Mouse (Mus musculus) limb, embryonic 11.5 days (tissue): ENCODE measurements around the gene Slit3. TPM values are rescaled to one million over a fixed set of nuclear protein-coding genes. Genes with fewer than 3 reads are reported as not detected.
A peak's percentile ranks its signal among the peaks of the same experiment; 100 is the strongest.

Source experiments
- ATAC-seq: fragments of 200-750 bp; cut with Nextera tagmentation; 2 replicates; pipeline ENCODE4 v1.8.0; 2017; ENCODE audit warnings: low read depth; ENCODE audit not compliant: insufficient number of reproducible peaks, low FRiP score, low TSS enrichment
- DNase-seq: peaks from one replicate; pipeline ENCODE4 v3.0.0-alpha.2; 2015; ENCODE audit warnings: low spot score
- H3K27ac ChIP-seq: fragments of 300-500 bp; sonication (generic); replicated peaks from 2 replicates; pipeline ENCODE4 v1.5.1; 2014; ENCODE audit warnings: low read depth, mild to moderate bottlenecking, low read length
- H3K27me3 ChIP-seq: fragments of 300-500 bp; sonication (generic); 2 replicates; pipeline ENCODE4 v1.6.1; 2014; ENCODE audit warnings: mild to moderate bottlenecking, low read length, mixed read lengths; ENCODE audit not compliant: control insufficient read depth, insufficient read depth
- H3K36me3 ChIP-seq: fragments of 300-500 bp; sonication (generic); 2 replicates; pipeline ENCODE4 v1.6.1; 2014; ENCODE audit warnings: mild to moderate bottlenecking, low read length, moderate library complexity, mixed read lengths; ENCODE audit not compliant: control insufficient read depth, insufficient read depth
- H3K4me1 ChIP-seq: fragments of 300-500 bp; sonication (generic); 2 replicates; pipeline ENCODE4 v1.6.1; 2014; ENCODE audit warnings: low read length, mixed read lengths; ENCODE audit not compliant: control insufficient read depth, insufficient read depth
- H3K4me2 ChIP-seq: fragments of 300-500 bp; sonication (generic); 2 replicates; pipeline ENCODE4 v1.6.1; 2014; ENCODE audit warnings: low read depth, mild to moderate bottlenecking, moderate library complexity; ENCODE audit not compliant: severe bottlenecking
- H3K4me3 ChIP-seq: fragments of 300-500 bp; sonication (generic); 2 replicates; pipeline ENCODE4 v1.5.1; 2014; ENCODE audit warnings: low read depth, low read length
- H3K9ac ChIP-seq: fragments of 300-500 bp; sonication (generic); 2 replicates; pipeline ENCODE4 v1.6.1; 2014; ENCODE audit warnings: mild to moderate bottlenecking, low read length
- H3K9me3 ChIP-seq: fragments of 300-500 bp; sonication (generic); 2 replicates; pipeline ENCODE4 v1.6.1; 2016; ENCODE audit warnings: low read length; ENCODE audit not compliant: control insufficient read depth
- WGBS: fragments of 180-500 bp; shearing (Covaris S2); extraction: QIAGEN DNeasy Blood & Tissue Kit; methylation state at CpG from one replicate; pipeline ENCODE4 v1.1.7; 2014; 5-methylcytosine and 5-hydroxymethylcytosine counted together
- polyA plus RNA-seq: library from polyadenylated mRNA; unstranded; fragments of >200 nt; fragmentation: Nextera tagmentation; extraction: Ambion mirVana; gene quantifications from 2 replicates; pipeline ENCODE4 v1.2.1, GENCODE M21; 2014

Gene Slit3
- 30.6 and 40.7 TPM in 2 replicates for polyA plus RNA-seq

GRCm38 (mm10) chr11:35120894-35121610, at the start of gene Slit3:
TSS of gene Slit3 (plus strand) at chr11:35121224.
- H3K27ac ChIP-seq: peak within 1 kb of the TSS; percentile 86
- peak; percentile 89 for ATAC-seq

GRCm38 (mm10) chr11:35071451-35071850, 49.6 kb upstream of the Slit3 start:
- Histone ChIP-seq H3K27ac (no peak overlapping the region), H3K27me3 (no peaks in the 10 kb centered on the region), H3K4me3 (no peak overlapping the region), H3K36me3 (no peaks in the 10 kb centered on the region), H3K9ac (no peak overlapping the region), H3K9me3 (no peaks in the 10 kb centered on the region), H3K4me2 (no peak overlapping the region), H3K4me1 (peaks cover 3% of the 10 kb centered on the region)
- WGBS: 96% methylated on average over 1 of the region's 1 CpGs
- no peak for ATAC-seq
- DNase-seq: no peak

More at GRCm38 (mm10) chr11:35120894-35121610, at the start of gene Slit3:
- Histone ChIP-seq H3K4me1 (peaks cover 47% of the 10 kb centered on the region), H3K27me3 (no peaks in the 10 kb centered on the region), H3K4me3 (peak within 1 kb of the TSS; percentile 89), H3K9me3 (no peaks in the 10 kb centered on the region), H3K4me2 (peak within 1 kb of the TSS; percentile 86), H3K36me3 (no peaks in the 10 kb centered on the region; the same call in 1 of the 2 replicates), H3K9ac (peak within 1 kb of the TSS; percentile 87)
- WGBS: 0% methylated on average over 55 of the region's 75 CpGs
- peak; percentile 89 for DNase-seq

DNA sequence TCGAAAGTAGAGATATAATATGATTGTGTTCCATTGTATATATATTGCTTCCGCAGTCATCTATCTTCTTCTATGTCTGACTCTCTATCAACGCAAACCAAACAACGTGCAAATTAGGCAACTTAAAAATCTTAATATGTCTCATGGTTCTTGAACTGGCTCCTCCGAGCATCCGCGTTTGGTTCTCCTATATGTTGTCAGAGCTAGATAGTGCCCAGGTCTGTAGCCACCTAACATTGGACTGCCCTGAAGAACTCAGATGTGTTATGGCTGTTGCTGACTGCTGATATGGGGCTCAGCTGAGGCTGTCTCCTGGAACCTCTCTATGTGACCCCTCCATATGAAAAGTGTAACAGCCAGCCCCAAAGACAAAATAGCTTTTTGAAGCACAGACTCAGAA, 45.6 kb upstream of the Slit3 start:
- Histone ChIP-seq H3K4me1 (no peaks in the 10 kb centered on the region), H3K4me2 (no peak overlapping the region), H3K36me3 (no peaks in the 10 kb centered on the region), H3K9me3 (no peaks in the 10 kb centered on the region), H3K9ac (no peak overlapping the region), H3K4me3 (no peak overlapping the region), H3K27me3 (no peaks in the 10 kb centered on the region), H3K27ac (no peak overlapping the region)
- 94% methylated on average over 7 of the region's 7 CpGs for WGBS
- no peak for ATAC-seq
- DNase-seq: no peak

DNA sequence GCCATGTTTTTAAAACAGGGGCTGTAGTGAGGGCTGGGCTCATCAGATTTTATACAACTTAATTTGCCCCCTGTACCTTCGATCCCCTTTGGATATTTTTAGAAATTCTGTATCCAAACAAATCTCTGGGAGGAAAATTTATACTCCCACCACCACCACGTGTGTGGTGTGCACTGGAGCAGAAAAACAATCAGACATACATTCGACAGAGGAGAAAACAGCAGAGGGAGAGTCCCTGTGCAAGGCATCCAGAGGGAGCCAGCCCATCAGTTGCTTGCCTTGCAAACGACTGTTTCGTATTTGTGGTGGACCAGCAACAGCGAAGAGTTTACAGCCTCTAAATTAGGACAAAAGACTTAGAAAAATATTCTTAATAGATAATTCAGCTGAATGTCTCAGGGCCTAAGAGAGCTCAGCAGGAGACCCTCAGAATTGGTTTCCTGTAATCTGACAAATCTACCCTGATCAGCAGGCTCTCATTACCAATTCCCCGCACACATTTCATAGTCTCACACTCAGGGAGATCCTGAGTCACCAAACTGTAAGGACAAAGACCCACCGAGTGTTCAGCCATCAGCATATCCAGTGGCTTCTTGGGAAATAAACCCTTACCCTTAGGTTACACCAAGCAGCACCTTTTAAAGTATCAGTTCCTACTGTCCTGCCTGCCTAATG, 40.4 kb upstream of the Slit3 start:
- Histone ChIP-seq H3K27ac (no peak overlapping the region), H3K36me3 (no peaks in the 10 kb centered on the region), H3K4me1 (no peaks in the 10 kb centered on the region), H3K9me3 (no peaks in the 10 kb centered on the region), H3K9ac (no peak overlapping the region), H3K27me3 (no peaks in the 10 kb centered on the region), H3K4me3 (no peak overlapping the region), H3K4me2 (no peak overlapping the region)
- WGBS: 55% methylated on average over 8 of the region's 8 CpGs
- ATAC-seq (no peak), DNase-seq (no peak)

GRCm38 (mm10) chr11:35082297-35082696, 38.7 kb upstream of the Slit3 start:
- 94% methylated on average over 3 of the region's 3 CpGs for WGBS
- Histone ChIP-seq H3K27ac (no peak overlapping the region), H3K4me1 (no peaks in the 10 kb centered on the region)

DNA sequence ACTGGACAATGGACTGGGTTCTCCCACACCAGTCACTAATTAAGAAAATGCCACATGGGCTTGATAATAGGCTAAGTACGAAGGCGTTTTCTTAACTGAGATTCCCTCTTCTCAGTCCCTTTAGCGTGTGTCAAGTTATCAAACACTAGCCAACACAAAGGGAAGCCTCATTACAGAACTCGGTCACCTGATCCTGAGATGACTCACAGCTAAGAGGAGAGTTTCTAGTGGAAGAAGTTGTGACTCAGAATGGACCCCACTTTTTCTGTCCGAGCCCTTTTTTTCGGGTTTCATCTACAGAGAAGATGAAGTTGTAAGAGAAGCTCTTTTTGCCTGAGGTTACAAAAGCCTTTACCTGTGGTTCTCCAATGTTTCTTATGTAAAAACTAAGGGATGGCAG, 38.0 kb upstream of the Slit3 start:
- no peak for DNase-seq
- no peak for ATAC-seq
- no peak overlapping the region for H3K27ac ChIP-seq
- 82% methylated on average over 6 of the region's 6 CpGs for WGBS
- no peaks in the 10 kb centered on the region for H3K36me3 ChIP-seq
- H3K4me2 ChIP-seq: no peak overlapping the region
- H3K4me3 ChIP-seq: no peak overlapping the region
- H3K4me1 ChIP-seq: no peaks in the 10 kb centered on the region
- no peaks in the 10 kb centered on the region for H3K27me3 ChIP-seq
- no peak overlapping the region for H3K9ac ChIP-seq
- no peaks in the 10 kb centered on the region for H3K9me3 ChIP-seq

More at GRCm38 (mm10) chr11:35082297-35082696, 38.7 kb upstream of the Slit3 start:
- no peaks in the 10 kb centered on the region for H3K36me3 ChIP-seq
- H3K9ac ChIP-seq: no peak overlapping the region
- H3K9me3 ChIP-seq: no peaks in the 10 kb centered on the region
- no peaks in the 10 kb centered on the region for H3K27me3 ChIP-seq
- no peak for ATAC-seq
- H3K4me3 ChIP-seq: no peak overlapping the region
- H3K4me2 ChIP-seq: no peak overlapping the region
- DNase-seq: no peak

DNA sequence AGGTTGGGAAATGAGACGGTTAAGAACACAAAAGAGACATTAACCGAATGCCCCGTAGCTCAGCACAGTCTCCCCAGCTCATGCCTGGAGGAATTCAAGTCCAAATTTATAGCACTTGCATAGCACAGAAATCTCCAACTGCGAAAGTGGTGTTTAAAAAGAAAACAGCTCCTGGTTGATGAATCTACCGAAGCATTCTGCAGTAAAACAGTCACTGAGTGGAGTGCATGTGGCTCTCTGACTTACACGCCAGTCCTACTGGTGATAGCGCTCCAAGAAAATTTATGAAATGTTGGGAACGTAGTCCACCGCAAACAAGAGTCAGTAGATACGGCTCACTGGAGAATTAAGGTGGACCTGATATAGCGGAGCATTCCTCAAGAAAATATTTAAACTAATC, 35.7 kb upstream of the Slit3 start:
- WGBS: 71% methylated on average over 11 of the region's 11 CpGs
- no peak overlapping the region for H3K27ac ChIP-seq
- no peaks in the 10 kb centered on the region for H3K36me3 ChIP-seq
- no peak overlapping the region for H3K4me2 ChIP-seq
- ATAC-seq (no peak), DNase-seq (no peak)
- H3K4me1 ChIP-seq: no peaks in the 10 kb centered on the region
- no peak overlapping the region for H3K9ac ChIP-seq
- no peaks in the 10 kb centered on the region for H3K9me3 ChIP-seq
- H3K4me3 ChIP-seq: no peak overlapping the region
- no peaks in the 10 kb centered on the region for H3K27me3 ChIP-seq

DNA sequence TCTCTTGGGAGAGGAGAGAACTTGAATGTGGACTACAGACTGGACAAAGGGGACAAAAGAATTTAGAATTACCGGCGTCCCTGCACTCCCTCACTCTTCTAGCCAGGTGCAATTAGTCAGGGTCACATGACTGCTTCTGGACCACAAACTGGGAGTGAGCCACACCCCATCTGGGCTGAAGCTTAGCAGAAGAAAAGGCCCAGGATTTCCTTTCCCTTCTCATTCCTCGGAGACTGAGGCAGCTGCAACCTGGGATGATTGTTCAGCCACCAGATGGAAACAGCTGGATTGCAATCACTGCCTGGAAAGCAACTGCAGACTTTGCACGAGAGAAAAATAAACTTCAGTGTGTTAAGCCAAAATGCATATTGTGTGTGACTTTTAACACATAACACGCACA, 35.0 kb upstream of the Slit3 start:
- ATAC-seq (no peak; the same call in 1 of the 2 replicates), DNase-seq (peak; percentile 41)
- Histone ChIP-seq H3K4me3 (no peak overlapping the region), H3K9ac (no peak overlapping the region), H3K27ac (no peak overlapping the region), H3K36me3 (no peaks in the 10 kb centered on the region), H3K4me2 (no peak overlapping the region), H3K4me1 (no peaks in the 10 kb centered on the region), H3K9me3 (no peaks in the 10 kb centered on the region), H3K27me3 (no peaks in the 10 kb centered on the region)
- WGBS: 47% methylated on average over 5 of the region's 5 CpGs
